Mouse (Mus musculus) left cerebral cortex, postnatal 4 days (tissue): ENCODE measurements around the gene Cylc1. TPM values are rescaled to one million over a fixed set of nuclear protein-coding genes. Genes with fewer than 3 reads are reported as not detected.

ENCODE experiments used
- DNase-seq: peaks from one replicate; pipeline ENCODE4 v3.0.0-alpha.2; 2022
- intact Hi-C: fragments of 180-260 bp; cut with DNase I; formaldehyde crosslinking; loops from one replicate; pipeline ENCODE4 v1.15.1; 2025
- total RNA-seq, 2 experiments: library from RNA; stranded (reverse); gene quantifications; 2 replicates each; pipeline ENCODE4 v1.2.3; 2021

Cylc1 gene
- total RNA-seq: not detected

DNA sequence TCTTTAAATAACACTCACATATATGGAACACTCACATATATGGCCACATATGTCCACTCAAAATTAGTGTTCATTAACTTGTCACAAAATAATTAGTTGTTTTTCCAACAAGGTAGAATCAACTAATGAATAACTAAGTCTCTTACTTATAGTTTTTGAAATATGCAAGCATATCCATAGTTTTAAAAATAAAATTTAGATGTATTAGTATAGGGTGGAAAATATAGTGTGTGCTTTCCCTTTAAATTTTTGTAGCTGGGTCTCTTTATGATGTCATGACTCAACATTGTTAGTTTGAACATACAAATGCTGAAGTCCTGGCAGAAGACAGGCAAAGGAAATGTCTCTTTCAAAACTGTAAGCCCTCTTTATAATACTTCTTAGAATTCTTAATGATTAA, at the start of gene Cylc1:
Cylc1 (plus strand) TSS at position 301 of the 400 bp plus-strand sequence.
- DNase-seq: no peak
- intact Hi-C loops: no loop called here

DNA sequence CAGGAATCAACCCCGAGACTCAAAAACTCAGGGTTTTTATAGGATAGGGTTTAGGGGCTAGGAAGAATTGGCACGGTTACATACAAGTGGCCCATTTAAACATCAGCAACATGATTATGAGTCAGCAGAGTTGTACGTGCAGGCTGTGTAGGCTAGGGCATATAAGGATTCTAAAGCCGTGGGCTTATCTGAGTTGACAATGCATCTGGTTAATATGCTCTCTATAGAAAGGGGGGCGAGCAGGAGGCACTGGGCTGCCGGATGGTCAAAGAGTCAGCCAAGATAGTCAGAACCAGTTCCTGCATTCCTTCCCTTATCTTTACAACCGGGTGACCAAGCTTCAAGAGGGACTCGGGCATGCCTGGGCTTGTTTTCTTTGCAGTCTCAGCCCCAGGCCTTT, 31.5 kb upstream of the Cylc1 start:
- DNase-seq: no peak
- intact Hi-C loops: no loop called here

DNA sequence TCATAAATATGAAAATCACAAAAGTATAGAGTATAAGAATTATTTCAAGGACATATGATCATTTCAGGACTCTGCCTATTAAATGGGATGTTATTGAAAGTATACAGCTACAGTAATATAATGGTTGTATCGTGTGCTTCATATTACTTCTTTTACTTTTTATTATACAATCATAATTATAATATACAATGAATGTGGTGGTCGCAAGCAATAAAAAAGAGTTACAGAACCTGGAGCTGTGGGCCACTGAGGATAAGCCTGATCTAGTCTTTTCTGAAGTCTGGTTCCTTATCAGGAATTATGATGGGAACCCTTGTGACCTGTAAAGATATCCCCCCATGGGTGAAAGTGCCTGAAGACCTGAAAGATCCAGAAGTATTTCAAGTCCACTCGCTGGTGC, 57.8 kb downstream of the Cylc1 start, which contains the start of gene Gm10112:
Gm10112 (plus strand) TSS at position 301 of the 400 bp plus-strand sequence.
- intact Hi-C loops: no loop called here
- no peak for DNase-seq

Other genes with a start within 250 kb of the Cylc1 start
- gene Gm10112, start 57.9 kb downstream of the Cylc1 start, total RNA-seq: not detected